Mouse (Mus musculus): ENCODE data around the gene Zfp839.
A peak's percentile ranks its signal among the peaks of the same experiment; 100 is the strongest.

Zfp839 gene

DNA sequence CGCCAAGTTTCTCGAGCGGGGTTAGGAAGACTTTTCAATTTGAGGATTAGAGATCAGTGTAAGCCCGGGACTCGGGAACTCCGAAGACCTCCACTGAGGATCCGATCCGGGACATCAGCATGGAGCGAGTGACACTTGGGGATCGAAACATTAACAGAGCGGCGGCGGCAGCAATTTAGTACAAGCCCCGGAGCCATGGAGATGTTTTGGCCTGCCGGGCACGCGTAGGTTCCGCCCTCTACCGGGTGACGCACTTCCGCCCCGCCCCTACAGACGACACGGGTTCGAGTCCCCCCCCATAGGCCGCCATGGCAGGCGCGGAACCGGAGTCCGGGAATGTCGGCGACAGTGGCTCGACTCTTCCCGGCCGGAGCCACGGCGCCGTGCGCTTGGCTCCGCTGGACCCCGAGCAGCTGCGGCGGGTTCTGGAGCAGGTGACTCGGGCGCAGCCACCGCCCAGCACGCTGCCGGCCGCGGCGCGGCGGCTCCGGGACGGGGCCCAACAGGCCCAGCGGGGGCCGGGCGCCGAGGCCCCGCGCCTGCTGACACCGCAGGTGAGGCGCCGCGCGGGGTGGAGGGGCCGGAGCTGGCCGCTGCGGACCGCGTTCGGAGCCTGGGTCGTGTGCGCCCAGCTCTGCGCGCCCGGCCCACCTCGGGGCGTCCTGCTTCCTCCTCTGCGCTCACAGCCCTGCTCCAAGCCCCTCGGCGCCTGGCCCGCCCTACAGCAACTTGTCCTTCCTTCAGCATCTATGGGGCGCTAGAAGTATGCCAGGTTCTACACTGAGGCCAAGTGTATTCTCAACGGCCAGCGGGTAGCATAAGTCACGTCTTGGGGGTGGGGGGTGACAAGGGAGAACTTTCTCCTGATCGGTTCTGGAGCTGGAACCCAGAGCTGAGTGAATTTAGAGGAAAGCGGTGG lies at the start of gene Zfp839:
Zfp839 (plus strand) TSS at position 244 of the 919 bp plus-strand sequence.
- peak; percentile 88 for DNase-seq (ENCODE audit: low spot score)

DNA sequence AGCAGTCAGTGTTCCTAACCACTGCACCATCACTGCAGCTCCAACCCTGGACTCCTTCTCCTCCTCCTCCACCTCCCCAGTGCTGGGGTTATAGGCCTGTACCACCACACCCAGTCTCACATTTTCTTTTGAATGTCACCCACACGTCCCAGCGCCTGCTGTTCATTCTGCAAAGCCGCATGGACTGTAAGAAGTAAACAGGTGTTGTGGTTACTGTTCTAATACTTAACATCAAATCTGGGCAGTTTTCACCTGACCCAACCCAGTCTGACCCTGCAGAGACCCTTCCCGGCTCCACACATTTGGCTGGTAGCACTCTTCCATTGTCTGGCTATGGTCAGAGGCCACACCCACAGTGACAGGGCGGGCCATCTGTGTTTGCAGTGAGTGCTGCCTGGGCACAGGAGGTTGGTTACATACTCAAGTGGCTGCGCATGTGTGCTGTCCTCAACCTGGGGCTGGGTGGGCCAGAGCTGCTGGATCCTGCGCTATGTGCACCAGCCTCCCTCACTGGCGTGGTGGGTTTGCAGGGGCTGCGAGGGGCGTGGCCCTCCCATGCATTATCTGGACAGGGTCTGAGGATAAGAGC lies 48.1 kb upstream of the Zfp839 start:
- DNase-seq (ENCODE audit: low spot score): no peak

DNA sequence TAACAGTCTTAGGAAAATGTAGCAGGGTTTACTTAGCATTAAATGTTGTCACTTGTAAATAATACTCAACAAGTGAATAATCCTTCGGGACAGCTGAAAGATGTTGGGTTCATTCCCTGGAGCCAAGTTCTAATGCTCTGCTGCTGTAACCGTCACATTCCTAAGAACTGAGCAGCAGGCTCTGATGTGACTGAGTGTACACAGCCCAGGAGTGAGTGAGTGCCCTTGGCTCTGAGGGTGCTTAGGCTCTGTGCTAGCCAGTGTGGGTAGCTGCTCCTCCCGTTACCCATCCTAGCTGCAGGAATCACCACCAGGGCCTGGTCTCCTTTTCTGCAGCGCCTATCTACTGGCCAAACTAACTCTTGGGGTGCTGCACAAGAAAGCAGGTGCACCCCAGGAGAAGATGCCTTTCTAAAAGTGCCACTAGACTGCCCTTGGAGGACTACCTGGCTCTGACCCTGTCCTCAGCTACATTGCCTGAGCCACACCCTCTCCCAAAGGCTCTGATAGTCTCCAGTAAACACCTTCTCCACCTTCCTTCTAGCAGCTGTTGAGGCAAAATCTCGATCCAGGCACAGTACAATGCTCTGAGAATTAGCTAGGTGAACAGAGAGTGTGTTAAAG lies 47.3 kb upstream of the Zfp839 start:
- no peak for DNase-seq (ENCODE audit: low spot score)

DNA sequence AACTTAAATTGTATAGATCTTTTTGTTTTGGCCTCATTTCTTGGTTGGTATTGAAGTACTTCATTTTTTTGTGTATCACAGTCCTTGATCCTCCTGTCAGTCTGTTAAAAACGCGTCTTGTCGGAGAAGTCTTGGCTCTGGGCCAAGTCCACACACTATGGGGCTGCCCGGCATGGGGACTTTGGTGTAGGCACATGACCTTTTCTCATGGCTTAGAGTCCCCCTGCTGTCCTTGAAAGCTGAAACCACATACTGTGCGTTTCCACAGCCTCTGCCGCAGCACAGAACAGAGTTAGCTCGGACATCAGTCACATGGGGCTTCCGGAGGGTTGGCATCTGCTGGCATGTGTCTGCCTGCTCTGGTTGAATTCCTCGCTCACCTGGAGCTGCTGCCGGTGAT lies 45.8 kb upstream of the Zfp839 start:
- DNase-seq (ENCODE audit: low spot score): no peak

DNA sequence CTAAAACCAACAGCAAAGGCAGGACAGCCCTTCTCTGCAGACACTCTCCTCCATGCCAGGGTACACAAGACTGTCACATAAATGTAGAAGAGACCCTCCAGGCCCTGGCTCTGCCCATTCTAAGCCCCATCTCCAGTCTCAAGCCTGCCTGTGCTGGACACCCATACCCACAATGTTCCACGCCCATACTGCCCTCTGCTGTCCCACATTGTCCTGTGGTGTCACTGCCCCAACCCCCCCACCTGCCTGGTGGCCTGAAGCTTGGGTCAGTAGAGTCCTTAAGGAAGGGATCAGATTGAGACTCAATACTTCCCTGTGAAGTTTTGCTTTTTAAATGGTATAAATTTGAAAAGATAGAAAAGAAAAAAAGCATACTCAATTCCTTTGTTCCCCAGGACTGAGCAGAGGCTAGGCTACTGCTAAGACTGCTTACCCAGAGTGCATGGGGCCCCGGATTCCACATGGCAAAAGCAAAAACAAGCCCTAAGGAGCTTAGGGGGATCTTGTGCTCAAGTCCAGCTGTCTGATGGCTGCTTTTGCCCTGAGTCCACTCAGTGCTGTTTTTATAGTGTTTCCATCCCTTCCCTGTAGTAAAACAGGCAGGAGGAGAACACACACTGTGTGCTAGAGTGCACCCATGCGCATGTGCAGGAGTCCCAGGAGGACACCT lies 43.6 kb upstream of the Zfp839 start:
- DNase-seq (ENCODE audit: low spot score): no peak

DNA sequence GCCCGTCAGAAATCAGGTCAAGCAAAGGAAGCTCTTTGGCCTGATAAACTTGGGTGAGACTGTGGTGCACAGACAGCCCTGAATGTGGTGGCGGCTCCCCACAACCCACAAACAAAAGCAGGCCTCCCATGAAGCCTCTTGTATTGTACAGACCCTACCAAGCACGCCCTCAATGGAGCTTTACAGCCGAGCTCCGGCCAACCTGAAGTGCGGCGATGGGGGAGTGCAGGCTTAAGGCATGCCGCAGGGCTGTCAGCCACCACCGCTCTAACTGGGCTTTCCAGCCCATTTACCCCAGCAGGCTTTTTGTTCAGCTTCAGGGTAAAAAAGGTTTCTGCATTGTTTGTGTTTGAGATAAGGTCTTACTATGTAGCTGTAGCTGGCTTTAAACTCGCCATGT lies 41.6 kb upstream of the Zfp839 start:
- no peak for DNase-seq (ENCODE audit: low spot score)

DNA sequence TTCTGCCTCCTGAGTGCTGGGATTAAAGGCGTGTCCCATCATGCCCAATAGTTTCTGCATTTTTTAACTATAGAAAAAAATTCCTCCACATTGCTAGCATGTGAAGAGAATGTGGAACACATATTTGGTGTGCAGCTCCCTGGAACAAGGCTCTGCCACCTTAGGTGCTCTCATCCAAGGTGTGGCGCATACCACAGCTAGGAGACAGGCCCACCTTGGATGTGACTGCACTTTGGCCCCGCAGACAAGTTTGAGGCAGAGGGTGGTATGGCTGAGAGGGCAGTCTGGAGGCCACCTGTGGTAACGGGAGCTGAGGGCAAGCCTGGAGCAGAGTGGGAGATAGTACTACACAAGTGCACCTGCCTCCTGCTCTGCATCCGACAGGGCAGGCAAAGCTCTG lies 41.2 kb upstream of the Zfp839 start:
- no peak for DNase-seq (ENCODE audit: low spot score)

DNA sequence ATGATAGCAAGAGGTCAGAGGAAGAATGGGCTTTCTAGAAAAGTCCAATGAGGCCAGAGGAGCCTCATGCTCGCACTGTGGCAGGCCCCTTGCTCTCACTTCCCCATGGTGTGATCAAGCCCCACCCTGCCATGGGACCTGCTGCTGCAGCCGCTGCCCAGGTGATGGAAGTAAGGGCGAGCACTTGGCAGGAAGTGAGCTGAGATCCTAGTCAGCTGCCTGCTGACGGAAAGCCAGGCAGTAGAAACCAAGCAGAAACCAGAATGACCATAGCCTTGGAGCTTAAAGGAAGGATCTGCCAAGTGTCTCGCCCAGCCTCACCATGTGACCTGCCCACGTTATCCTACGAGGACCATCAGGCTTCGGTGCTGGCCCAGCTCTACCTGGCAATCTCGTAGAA lies 36.9 kb upstream of the Zfp839 start:
- DNase-seq (ENCODE audit: low spot score): no peak

DNA sequence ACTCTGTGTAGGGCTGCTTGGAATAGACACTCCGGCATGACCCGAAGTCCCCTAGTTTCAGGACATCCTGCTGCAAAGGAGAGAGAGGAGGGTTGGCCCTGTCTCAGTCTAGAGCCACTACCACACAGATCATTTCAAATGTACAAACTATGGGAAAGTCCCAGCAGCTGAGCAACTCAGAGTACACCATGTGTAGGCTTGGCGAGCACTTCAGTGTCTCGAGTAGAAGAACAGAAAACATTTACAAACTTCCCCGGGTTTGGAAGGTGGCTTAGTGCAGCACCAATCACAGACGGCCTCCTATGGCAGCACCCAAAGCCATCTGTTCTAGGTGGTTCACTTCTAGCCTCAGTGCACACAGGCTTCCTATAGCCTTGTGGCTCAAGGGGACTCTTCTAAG lies 36.4 kb upstream of the Zfp839 start:
- no peak for DNase-seq (ENCODE audit: low spot score)

DNA sequence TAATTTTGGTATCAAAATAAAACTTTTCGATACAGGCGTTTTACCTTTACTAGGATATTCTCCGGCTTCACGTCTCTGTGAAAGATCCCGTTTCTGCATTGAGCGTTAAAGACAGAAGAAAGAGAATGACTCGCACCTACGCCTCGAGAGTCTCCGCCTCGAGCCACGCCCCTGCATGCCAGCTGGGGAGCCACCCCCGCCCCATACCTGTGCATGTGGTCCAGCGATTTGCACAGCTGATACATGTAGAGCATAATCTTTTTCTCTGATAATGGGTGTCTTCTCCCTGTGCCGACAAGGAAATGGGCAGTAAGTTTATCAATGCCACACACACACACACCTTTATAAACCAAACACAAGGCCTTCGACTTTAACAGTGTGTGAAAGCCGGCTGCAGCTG lies 35.1 kb upstream of the Zfp839 start:
- no peak for DNase-seq (ENCODE audit: low spot score)

DNA sequence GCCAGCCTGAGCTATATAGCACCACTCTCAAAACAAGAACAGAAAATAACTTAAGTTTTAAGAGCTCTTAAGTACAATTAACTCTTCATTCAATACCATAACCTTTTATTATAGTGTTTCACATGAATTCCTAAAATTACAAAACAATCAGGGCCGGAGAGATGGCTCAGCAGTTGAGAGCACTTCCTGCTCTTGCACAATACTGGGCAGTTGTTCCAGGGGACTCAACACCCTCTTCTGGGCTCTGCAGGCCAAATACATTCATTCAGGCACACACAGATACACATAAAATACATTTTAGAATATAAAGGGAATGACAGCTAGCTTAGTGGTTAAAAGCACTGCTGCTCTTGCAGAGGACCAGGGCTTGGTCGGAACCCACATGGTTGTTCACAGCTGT lies 33.2 kb upstream of the Zfp839 start:
- DNase-seq (ENCODE audit: low spot score): no peak

DNA sequence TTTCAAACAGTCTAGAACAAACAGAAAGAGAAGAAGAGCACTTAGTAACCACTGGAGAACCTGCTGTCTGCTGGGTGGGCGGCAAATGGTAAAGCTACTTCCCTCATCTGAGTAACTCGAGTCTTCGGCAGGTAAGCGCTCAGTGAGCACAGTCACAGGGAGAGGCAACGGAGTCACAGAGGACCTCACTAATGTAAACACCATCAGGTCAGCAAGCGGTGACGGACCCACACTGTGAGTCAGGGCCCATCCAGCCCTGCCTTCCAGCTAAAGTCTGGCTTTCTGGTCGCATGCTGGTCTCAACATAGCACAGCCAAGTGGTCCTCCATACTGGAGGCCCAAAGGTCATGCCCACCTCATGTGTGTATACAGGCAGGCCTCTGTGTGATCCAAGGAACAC lies 30.7 kb upstream of the Zfp839 start:
- no peak for DNase-seq (ENCODE audit: low spot score)

DNA sequence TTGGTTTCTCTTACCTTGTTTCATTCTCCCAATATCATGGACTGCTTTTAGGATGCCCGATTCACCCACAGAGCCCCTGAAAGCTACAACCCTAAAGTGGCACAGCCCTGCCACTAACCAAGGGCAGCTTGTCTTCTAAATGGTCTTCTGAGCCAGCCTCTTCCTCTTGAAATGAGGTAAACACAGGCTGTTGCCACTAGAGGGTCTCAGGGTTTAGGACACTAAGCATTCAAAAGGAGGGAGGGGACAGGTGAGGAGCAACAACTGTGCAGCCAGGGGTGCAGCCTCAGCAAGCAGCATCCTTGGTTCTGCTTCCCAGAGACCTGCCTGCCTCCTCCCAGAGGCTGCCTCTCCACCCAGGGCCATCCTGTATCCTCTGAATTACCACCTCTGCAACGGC lies 28.3 kb upstream of the Zfp839 start:
- DNase-seq (ENCODE audit: low spot score): no peak

DNA sequence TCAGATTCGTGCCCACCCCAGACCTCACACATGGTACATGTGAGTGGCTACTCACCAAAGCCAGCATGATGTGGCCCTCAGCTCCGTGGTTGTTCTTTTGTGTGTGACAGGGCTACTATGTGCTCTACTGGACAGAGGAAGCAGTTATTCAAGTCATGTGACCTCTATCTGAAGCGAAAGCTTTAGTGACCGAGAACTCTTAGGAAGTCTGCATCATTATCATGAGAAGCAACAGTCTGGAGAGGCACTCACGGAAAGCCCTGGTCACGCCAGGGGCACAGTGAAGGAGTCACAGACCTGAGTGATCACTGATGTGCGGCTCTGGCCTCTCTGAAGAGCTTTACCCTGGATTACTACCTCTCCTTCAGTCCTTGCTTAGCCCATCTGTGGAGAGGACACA lies 27.7 kb upstream of the Zfp839 start:
- DNase-seq (ENCODE audit: low spot score): no peak

DNA sequence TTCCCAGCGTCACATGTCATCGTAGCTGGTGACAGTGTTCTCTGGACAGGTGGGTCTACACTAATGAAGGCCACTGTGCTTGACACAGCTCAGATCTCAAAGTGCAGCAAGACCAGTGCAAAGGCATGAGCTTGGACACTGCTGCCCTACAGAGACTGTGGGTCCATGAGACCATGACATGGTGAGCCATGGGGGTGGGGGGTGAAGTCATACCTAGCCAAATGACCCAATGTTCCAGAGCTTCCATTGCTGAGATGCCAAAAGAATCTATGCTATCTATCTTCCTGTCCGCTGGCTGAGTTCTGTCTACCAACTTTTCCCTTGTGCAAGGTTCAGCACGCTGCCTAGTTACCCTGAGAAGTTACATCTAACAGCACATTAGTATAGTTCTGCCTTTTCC lies 21.1 kb upstream of the Zfp839 start:
- DNase-seq (ENCODE audit: low spot score): no peak

DNA sequence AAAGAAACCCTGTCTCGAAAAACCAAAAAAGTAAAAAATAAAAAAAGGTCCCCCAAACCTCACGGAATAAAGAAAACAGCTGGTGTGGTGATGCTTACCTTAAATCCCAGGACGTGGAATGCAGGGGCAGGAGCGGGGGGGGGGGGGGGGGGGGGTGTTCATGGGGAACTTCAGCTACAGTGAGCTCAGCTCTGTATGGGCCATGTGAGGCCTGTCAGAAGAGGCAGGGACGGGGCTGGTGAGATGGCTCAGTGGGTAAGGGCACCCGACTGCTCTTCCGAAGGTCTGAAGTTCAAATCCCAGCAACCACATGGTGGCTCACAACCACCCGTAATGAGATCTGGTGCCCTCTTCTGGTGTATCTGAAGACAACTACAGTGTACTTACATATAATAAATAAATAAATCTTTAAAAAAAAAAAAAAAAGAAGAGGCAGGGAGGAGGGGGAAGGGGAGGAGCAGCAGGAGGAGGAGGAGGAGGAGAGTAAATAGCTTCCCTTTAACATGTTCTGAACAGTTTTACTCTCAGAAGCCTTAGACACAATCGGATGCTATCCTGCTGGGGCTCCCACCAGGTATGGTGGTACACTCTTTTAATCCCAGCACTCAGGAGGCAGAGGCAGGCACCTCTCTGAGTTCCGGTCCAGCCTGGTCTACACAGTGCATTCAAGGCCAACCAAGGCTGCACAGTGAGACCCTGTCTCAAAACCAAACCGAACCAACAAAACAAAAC lies 19.6 kb upstream of the Zfp839 start:
- DNase-seq (ENCODE audit: low spot score): no peak

DNA sequence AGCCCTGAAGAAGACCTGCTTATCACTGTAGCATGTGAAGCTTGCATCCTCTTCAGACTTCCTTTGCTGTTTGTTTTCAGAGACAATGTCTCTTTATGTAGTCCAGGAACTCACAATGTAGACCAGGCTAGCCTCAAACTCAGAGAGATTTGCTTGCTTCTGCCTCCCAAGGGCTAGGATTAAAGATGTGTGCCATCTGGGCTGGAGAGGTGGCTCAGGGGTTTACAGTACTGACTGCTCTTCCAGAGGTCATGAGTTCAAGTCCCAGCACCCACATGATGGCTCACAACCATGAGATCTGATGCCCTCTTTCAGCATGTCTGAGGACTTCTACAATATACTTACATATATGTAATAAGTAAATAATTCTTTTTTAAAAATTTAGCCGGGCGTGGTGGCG lies 14.9 kb upstream of the Zfp839 start:
- DNase-seq (ENCODE audit: low spot score): no peak

DNA sequence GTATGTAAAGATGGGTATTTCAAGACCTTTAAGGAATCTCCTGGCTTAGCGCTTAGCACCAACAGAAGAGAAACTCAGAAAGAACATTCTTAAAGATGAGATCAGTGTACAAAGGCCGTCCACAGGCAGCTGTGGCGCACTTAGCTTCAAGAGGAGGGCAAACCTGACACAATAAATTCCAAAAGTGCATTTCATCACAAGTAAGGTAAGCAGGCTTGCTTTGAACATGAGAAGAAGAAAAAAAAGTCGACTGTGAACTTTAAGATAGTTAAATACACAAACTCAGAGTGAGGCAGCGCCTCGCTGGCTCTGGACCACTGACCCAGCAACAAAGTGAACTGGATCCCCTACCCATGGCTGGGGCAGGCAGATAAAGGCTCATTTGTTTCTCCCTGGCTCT lies 13.3 kb upstream of the Zfp839 start:
- no peak for DNase-seq (ENCODE audit: low spot score)

DNA sequence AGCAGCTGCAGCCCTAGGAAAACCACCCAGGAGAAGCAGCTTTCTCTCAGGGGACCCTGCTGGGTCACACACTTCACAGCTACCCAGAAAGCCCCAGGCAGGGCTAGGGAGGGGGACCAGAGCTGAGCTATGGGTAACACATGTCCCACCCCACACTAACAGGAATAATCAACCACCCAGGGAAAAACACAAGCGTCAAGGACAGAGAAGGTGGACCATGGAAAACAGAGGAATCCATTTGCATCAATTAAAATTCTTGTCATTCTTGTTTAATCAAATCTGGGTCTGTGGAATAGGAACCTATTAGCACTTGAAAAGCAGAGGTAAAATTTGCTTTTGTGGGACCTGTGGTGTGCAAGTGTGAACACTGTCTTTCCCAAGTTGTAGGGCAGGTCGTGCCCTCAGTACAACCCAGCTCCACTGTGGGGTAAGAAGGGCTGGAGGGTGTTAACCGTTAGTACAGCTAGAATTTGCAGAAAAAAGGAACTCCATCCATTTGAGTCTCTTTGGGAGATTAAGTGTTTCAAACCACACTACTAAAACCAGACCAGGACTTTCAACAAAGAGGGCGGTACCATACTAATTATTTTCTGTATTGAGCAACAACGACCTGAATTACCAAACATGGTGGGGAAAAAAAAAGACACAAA lies 12.7 kb upstream of the Zfp839 start:
- DNase-seq (ENCODE audit: low spot score): no peak

DNA sequence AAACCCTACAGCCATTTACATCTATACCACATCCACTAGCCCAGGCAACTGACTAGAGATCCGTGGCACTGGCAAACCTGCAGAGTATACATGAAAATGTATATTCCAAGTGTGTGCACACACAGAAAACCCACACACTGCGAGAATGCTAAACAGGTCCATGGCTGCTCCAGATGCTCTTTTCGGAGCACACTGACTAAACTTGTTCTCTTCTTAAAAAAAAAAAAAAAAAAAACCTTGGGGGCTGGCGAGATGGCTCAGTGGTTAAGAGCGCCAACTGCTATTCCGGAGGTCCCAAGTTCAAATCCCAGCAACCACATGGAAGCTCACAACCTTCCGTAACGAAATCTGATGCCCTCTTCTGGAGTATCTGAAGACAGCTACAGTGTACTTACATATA lies 12.2 kb upstream of the Zfp839 start:
- DNase-seq (ENCODE audit: low spot score): no peak

DNA sequence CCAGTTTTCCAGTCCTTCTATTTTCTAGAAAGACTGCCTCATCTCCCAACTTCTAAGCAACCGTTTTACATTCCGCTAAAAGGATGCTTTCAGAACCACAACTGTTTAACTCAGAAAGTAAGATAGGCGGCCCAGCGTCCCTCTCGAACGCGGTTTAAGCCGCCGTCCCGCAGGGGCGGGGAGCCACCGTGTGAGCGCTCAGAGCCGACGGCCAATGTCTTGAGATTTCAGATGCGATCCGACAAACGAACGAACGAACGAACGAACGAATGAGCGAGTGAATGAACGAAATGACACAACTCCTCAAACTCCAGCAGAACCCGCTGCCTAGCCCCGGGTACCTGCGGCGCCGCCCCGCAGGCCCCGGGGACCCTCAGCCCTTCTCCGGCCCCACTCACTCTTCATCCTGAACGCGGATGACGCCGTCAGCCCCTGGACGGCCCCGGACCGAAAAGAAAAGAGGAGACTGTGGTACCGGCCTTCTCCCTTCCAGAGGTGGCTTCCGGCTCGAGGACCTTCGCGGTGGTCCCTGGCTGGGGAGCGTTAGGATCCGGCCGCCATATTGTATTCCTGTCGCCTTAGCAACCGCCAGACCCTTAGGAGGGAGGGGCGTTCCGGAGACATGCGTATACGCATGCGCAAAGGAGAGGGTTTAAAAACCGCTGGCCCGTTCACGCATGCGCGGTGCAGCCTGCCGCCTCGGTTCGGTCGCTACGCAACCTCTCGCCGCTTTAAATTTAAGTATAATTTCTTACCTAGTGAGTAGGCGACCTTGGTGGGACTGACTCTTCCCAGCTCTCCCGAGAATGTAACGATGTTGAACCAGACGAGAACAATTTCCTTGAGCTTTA lies 9.5 kb upstream of the Zfp839 start, which contains the start of gene Mok:
Mok (minus strand) TSS at position 592 of the 851 bp plus-strand sequence.
- peak; percentile 96 for DNase-seq (ENCODE audit: low spot score)

All from testis, postnatal 14 days (tissue).